Mouse (Mus musculus) lung, postnatal 14 days (tissue): ENCODE results near the gene Trim41.
A peak's percentile ranks its signal among the peaks of the same experiment; 100 is the strongest.
"Not testable (repeated sequence)": the region's sequence is repeated elsewhere in the genome, so short reads cannot be mapped to it uniquely, and the experiment has no call there.

Source experiments
- DNase-seq: peaks from one replicate; pipeline ENCODE4 v3.0.0; 2021

The Trim41 gene

DNA sequence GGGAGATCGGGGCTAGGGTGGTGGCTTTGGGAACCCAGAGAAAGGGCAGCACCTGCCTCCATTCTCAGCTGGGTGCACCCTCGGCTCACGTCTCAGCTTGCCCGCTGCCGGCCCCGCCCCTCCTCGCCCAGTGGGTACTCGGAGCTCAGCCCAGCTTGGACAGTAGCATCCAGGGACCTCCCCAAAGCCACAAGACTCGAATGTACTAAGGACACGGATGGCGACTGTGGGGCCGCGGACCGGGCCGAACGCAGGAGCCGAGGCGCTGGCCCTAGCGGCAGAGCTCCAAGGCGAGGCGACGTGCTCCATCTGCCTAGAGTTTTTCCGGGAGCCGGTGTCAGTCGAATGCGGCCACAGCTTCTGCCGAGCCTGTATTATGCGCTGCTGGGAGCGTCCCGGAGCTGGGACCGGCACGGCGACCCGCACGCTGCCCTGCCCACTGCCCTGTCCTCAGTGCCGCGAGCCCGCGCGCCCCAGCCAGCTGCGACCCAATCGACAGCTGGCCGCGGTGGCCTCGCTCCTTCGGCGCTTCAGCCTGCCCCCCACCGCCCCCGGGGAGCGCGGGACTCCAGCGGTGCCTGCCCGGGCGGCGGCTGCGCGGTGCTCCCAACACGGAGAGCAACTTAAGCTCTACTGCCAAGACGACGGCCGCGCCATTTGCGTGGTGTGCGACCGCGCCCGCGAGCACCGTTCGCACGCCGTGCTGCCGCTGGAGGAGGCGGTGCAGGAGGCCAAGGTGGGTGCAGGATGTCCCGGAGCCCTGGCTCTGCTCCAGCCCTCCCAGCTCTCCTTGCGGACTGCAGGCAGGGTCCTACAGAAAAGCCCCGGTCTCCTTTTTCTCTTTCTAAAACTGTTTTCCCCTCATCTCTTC lies 20.4 kb upstream of the Trim41 start:
- peak; percentile 65 for DNase-seq

DNA sequence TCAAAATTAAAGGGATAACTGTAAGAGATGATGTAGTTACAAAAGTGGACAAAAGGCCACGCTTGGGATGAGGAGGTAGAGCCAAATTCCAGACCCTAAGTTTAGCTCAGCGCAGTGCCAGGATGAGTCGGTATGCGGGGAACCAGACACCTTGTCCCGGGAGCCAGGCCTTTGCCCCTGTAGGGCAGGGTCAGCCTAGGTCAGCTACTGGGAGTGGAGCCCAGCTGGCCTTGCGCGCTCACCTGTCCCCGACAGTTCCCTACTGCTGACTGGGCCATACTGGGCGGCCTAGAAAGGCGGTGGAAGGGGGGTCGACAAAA lies 19.8 kb upstream of the Trim41 start:
- DNase-seq = no peak

DNA sequence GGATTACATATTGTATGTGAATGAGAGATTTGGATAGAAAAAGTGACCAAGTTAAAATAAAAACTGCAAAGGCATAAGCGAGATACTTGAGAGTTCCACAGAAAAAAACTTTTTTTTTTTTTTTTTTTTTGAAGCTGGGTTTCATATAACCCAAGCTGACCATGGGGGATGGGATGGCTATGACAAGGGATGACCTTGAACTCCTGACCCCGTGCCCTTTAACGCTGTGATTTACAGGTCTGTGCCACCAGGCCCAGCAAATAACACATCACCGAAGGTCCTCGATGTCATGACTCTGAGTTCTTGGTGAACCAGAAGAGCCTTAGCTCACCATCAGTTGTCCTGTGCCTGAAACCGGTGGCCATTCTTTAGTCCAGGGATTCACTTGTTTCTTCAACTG lies 18.8 kb upstream of the Trim41 start:
- no peak for DNase-seq

DNA sequence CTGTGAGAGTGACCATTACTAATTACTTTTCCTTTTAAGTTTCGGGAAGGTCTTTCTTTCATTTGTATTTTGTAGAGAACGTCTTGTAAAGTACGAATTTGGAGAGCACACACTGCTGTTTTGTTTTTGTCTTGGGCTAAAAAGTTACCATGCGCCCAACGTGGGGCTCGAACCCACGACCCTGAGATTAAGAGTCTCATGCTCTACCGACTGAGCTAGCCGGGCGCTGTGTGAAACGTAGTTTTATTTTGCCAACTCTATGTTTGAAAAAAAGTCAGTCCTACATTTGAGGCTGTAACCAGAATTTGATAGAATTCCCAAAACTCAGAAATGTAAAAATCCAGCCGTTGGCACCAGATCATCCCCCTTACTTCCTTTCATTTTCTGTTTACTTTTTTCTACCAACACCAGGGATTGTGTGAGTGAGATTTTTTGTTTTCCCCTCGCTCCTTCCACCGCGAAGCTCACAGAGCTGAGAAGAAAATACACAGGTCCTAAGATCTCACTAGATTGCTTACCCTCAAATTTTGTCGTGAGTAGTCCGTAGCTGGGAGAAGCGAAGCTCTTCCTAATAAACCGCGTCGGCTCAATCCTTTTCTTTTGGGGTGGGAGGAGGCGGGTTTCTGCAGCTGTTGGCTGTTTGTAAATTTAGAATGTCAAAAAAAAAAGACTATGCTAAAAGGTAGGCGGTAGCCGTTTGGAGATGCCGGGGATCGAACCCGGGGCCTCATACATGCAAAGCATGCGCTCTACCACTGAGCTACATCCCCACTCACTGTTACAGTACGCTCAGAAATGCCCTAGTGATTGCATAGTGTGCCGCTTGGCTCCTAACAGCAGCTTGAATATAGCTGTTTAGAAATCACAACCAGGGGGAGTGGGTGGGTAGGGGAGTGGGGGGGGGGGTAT lies 16.8 kb upstream of the Trim41 start:
- DNase-seq = peak; percentile 95

DNA sequence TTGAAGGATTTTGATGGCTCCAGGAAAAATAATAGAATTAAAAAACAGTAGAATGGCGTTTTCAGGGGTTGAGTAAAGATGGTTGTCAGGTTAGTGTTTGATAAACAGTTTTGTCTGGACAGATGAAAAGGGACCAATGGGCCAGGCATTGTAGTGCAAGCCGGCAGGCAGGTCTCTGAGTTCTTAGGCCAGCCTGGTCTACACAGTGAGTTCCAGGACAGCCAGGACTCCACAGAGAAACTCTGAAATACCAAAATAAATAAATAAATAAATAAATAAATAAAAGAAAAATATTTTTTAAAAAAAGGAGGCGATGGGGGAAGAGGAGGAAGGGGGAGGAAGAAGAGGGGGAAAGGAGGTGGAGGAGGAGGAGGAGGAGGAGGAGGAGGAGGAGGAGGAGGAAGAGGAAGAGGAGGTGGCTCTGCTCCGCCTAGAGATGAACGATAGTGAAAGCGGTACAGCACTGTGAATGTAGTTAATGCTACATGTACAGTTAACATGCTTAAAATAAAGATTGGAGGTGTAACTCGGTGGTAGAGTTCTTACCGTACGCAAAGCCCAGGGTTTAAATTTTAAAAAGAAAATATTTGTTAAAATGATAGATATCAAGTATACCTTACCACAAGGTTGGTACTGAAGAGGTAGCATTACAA lies 16.1 kb upstream of the Trim41 start:
- DNase-seq = no peak

DNA sequence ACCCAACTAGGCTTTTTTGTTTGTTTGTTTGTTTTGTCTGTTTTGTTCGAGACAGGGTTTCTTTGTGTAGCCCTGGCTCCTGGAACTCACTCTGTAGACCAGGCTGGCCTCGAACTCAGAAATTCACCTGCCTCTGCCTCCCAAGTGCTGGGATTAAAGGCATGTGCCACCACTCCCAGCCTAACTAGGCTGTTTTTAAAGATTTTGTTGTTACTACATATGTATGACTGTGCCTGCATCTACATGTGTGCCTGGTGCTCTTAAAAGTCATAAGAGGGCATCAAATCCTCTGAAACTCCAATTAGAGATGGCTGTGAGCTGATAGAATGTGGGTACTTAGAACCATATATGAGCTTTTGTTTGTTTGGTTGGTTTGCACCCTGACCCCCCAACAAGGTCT lies 14.1 kb upstream of the Trim41 start:
- DNase-seq = no peak

DNA sequence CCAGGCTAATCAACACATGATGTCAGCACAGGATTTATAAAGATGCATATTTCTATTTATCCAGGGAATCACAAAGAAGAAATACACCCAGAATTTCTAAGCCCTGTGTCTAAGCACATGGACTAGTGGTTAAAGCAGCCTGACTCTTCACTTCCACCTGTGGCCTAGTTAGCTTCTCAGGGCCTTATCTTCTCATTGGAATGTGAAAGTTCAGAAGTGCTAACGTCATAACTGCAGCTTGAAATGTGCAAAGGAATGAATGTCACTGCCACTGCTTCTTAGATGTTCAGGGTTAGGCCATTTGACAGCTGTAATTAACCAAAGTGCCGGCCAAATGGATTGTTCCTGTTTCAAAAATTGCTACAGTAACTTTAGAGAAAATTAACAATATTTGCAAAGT lies 13.1 kb upstream of the Trim41 start:
- DNase-seq = no peak

DNA sequence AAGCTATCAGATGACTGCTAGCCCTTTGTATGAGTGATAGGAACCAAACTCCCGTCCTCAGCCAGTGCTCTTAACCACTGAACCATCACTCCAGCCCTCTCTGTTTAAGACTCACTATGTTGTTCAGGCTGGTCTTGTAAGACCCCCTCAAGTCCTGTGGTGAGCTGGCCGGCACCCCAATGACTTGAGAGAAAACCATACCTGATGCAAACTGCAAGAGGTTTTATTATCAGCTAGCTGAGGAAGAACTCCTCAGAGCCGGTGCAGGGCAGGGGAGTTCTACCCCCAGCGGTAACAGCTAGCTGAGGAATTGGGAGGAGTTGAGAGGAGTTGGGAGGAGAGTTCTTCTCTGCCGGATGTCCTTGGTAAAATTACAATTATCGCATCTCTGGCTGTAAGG lies 10.8 kb upstream of the Trim41 start:
- no peak for DNase-seq

DNA sequence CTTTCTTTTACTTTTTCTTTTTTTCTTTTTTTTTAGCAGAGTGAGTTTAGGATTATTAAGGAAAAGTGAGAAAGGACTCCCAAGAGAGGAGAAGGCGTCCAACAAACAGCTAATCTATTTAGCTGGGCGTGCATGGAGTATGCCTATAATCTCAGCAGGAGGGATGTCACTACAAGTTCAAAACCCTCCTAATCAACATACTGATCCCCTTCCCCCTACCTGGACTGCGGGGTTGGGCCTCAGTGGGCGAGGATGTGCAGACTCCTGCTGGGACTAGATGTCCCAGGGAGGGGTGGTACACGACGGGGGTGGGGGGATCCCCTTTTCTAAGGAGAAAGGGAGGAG lies 9.6 kb upstream of the Trim41 start:
- no peak for DNase-seq

DNA sequence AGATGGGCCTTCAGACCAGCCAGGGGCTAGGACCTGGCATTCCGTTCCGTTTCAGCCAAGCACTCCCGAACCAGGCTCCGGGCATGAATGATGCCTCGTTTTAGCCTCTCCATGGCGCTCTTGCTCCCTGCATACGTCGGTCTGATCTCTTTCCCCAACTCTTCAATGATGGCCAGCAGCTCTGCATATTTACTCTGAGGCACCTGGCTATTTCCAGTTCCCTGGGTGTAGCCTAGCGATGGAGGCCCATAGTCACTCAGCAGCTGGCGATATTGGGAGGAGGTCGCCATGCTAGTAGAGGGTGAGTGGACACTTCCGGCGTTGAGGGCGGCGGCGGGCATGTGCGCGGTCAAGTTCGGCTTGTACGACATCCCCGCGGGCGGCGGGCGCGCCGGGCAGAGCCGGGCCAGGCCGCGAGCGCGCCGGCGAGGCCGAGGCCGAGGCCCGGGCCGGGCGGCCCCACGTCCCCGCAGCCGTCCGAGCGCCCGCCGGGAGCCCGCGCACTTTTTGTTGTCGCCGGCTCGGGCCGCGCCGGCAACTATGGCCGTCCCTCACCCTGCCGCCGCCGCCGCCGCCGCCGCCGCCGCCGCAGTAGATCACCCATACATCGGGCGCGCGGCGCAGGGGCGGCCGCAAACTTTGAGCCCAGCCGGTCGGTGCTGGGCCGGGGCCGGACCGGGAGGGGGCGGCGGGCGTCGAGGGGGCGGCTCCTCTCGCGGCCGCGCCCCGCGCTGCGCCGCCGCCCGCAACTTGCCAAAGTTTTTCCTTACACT lies 9.0 kb upstream of the Trim41 start, which contains the start of the genes Trim7 and Gm12184:
TSS of gene Trim7 (plus strand) at position 162 of the 773 bp plus-strand sequence.
TSS of gene Gm12184 (minus strand) at position 677 of the 773 bp plus-strand sequence.
- DNase-seq = peak; percentile 26

DNA sequence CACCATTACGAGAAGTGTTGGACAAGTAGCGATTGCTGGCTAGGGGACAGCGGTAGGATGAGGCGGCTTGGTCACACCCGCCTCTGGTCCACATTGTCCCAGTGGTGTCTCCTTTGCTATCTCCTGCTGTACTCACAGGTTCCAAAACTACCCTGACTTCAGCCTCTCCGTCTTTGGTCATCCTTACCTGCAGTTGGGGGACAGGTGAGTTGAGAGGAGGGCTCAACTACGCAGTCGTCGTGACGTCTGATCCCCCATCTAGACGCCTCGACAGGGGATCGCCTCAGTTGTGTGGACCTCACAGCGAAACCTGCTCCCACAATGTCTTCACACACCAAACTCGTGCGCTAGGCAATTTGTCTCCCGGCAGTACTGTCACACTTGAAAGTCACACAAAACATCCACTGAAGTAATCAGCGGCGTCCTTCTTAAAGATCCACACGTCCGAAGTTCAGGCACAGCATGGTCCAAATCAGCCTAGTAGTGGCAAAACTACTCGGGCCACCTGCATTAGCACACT lies 7.2 kb upstream of the Trim41 start:
- no peak for DNase-seq

DNA sequence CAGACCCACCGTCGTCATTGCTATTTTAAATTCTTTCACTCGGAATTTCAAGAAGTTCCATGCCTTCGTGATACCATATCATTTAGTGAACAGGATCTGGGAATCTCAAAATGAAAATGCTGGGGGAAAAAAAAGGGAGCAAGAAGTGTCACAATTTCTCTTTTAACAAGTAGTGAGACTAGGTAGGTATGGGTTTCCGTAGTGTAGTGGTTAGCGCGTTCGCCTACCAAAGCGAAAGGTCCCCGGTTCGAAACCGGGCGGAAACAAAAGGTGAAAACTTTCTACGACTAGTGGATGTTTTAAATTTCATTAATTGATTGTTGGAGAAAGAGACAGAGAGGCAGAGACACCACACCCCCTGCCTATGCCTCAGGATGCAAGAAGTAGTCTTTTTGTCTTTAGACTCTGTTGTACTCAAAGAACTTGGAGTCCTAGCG lies 6.4 kb upstream of the Trim41 start:
- peak; percentile 59 for DNase-seq

DNA sequence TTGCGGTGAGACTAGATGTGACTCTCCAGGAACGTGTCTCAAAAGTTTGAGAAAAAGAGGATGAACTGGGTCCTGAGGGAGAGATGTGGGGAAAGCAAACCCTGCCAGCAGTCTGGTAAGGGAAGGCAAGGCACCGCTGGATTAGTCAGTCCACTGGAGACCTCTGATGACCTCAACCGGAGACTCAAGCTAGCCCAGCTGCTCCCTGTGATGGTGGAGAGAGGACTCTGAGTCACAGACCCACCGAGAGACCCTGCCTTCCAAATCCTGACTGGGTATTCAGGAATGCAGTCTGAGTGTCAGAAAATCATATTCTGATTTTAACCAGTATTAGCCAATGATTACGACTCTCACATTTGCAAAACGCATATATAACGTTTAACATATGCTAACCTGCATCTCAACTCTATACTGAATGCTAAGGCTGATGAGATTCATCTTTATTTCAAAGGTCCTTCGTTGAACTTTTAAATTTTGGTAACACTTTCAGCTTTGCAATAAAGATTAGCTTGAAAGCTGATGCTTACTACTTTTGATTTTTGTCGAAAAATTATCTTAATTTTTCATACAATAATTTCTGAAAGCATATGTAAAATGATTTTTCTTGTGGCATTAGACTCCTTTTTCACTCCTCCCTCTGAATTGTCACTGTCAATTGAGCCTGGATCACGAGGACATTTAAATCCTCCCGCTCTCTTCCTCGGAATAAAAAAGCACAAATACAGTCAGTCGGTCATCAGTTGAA lies 5.8 kb upstream of the Trim41 start:
- DNase-seq = no peak

DNA sequence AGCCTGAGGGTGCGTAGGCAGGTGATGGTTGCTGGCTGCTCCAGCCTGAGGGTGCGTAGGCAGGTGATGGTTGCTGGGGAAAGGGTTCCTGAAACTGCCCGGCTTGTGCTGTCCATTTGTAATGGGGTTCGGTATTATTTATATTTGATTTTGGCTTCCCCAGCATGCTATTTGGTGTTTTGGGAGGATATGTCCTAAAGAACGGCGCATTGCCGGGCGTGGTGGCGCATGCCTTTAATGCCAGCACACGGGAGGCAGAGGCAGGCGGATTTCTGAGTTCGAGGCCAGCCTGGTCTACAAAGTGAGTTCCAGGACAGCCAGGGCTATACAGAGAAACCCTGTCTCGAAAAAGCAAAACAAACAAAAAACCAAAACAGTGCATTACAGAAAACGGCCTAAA lies 4.1 kb upstream of the Trim41 start:
- DNase-seq = not testable (repeated sequence)

DNA sequence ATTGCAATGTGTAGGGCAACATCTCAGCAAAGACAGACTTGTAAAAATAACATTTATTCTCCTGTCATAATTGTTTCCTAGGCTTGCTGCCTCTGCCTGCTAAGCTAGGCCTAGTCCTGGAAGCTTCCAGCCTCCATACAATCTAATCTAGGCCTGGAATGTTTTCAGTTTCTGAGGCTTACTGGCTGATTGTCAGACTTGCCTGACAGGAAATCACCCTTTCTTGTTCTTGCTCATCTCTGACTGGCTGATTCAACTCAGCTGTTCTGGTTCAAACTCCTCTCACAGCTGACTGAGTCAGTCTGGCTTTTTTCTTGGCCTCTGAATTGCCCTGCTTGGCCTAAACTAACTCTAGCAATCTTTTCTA lies 3.1 kb upstream of the Trim41 start:
- DNase-seq = no peak

DNA sequence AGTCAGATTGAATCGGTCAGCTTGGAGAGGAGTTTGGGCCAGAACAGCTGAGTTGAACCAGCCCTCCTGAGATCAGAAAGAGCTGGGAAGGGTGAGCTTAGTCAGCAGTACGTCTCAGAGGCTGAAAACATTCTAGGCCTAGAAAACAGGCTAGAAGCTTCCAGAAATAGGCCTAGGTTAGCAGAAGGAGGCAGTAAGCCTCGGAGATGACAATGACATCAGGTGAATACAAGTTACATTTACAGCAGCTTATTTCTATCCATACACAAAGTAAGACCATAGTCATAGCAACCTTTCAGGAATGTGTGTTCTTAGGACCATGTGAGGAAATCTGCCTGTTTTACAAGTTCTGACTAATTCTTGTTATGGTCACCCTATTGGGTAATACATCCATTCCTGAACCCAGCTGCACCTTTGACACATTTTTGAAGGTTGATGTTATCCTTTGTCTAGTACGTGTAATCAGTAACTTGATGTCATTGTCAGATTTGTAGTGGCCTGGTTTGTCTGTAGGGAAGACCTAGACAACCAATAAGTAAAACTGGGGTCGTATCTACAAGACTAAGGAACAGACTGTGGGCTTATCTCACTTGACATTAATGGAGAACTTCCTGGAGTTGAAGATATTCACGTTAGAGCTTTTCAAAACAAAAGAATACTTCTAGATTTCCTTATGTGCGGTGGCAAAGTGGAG lies 2.6 kb upstream of the Trim41 start:
- no peak for DNase-seq

DNA sequence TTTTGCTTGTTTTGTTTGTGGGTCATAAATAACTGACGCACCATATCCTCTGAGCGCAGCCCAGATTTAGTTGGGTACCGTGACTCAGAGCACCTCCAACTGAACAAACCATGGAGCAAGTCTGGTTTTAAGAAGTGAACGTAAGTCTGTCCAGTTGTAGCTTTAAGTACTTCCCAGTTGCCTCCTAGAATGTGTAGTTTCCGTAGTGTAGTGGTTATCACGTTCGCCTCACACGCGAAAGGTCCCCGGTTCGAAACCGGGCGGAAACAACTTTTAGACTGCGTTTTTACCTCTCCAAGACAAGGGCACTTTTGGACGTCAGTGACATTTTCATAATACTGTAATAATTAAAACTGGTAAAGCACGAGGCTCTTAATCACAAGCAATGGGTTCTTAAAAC lies 1.2 kb upstream of the Trim41 start:
- peak; percentile 93 for DNase-seq

DNA sequence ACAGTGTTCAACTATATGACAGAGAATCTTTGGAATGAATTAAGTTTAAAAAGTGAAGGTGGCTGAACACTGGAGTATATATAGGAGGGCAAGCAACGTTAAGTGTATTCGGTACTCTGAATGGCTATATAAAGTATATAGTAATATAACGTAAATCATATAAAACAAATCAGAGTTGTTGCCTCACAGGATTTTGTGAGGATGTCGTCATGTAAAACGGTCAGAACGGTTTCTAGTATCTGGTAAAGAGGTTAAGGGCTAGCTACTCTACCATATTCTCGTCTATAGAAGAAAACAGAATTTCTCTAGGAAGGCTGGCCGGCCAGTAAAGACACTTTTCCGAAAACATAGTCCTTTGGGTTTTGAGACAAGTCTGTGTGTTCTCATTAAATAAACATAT lies 641 bp upstream of the Trim41 start:
- no peak for DNase-seq

DNA sequence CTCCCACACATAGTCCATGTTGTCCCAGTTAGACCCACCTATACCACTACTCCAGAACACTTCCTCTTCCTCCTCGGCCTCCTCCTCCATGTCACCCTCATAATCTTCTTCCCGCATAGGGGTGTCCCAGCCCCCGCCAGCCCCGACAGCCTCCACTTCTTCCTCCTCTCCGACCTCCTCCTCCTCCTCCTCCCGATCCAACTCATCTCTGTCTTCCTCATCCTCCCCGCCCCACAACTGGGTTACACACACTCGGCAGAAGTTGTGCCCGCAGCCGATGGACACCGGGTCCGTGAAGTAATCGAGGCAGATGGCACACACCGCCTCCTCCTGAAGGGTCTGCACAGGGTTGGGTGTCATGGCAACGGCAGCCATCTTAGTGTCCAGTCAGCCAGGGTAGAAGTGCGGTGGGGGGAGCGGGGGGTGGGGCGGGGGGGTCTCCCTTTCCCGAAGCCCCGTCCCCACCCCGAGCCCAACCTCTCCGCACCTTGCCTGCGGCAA lies 822 bp downstream of the Trim41 start:
- DNase-seq = no peak

DNA sequence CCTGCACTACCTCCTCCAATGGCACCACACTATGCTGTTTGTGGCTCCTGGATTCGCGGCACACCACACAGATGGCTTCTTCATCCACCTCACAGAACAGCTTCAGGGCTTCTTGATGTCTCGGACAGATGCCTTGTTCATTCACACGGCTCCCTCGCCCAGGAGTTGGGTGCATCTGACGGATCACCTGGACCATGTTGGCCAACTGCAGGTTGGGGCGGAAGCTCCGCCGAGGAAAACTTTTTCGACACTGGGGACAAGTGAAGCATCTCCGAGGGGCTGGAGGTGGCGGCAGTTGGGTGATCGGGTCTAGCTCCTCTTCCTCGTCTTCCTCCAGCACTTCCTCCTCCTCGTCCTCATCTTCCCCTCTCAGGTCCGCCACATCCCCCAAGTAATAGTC lies 1.3 kb downstream of the Trim41 start:
- DNase-seq = no peak

DNA sequence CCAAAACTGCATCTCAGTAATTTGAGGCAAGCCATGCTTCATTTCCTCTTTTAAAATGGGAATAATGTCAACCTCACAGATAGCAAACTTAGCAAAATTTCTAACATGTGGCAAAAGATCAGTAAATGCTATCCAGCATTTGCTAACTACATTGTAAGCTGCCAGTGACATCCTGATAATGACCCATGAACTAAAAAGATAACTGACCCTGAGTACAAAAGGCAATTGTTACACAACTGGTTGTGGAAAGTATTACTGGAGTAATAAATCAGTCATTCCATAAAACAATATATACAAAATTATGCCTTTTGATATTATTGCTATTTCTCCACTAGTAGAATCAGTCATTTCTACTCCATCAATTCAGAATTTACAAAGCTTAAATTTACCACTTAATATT lies 3.4 kb downstream of the Trim41 start:
- no peak for DNase-seq
